Mouse (Mus musculus) thymus, adult 2 months (tissue): ENCODE results near the gene Nsl1. TPM values are rescaled to one million over a fixed set of nuclear protein-coding genes. Genes with fewer than 3 reads are reported as not detected.

Experiments
- DNase-seq: peaks from one replicate; pipeline ENCODE4 v3.0.0; 2021
- H3K27ac ChIP-seq: fragments of 200-500 bp; 2 replicates; pipeline ENCODE4 v1.5.1; 2012; ENCODE audit warnings: low read length, control low read depth; ENCODE audit not compliant: control insufficient read depth, insufficient read depth
- H3K27me3 ChIP-seq: fragments of 200-500 bp; 2 replicates; pipeline ENCODE4 v1.6.1; 2012; ENCODE audit warnings: mild to moderate bottlenecking, low read length, moderate library complexity, mixed read lengths; ENCODE audit not compliant: control insufficient read depth, insufficient read depth
- H3K36me3 ChIP-seq: fragments of 200-500 bp; 2 replicates; pipeline ENCODE4 v1.6.1; 2012; ENCODE audit warnings: mild to moderate bottlenecking, low read length, moderate library complexity; ENCODE audit not compliant: control insufficient read depth, insufficient read depth
- H3K4me1 ChIP-seq: fragments of 200-500 bp; replicated peaks from 2 replicates; pipeline ENCODE4 v1.6.1; 2012; ENCODE audit warnings: low read length; ENCODE audit not compliant: control insufficient read depth, insufficient read depth
- H3K4me3 ChIP-seq: fragments of 200-500 bp; 2 replicates; pipeline ENCODE4 v1.5.1; 2012; ENCODE audit warnings: mild to moderate bottlenecking, low read length, control low read depth, moderate library complexity; ENCODE audit not compliant: control insufficient read depth, insufficient read depth
- CTCF ChIP-seq: fragments of 200-500 bp; IDR thresholded peaks from 2 replicates; pipeline ENCODE4 v1.5.1; 2012; ENCODE audit warnings: mild to moderate bottlenecking, control low read depth, low read length, moderate library complexity, borderline replicate concordance; ENCODE audit not compliant: control insufficient read depth, poor library complexity, insufficient read depth; ENCODE audit errors: extremely low read depth
- POLR2A ChIP-seq: fragments of 200-500 bp; IDR thresholded peaks from 2 replicates; pipeline ENCODE4 v1.6.1; 2012; ENCODE audit warnings: mild to moderate bottlenecking, low read length, control low read depth, moderate library complexity; ENCODE audit not compliant: control insufficient read depth, poor library complexity, insufficient read depth; ENCODE audit errors: extremely low read depth
- WGBS: fragments of 180-500 bp; shearing (Covaris S2); methylation state at CpG from one replicate; pipeline ENCODE4 v1.1.7; 2018; 5-methylcytosine and 5-hydroxymethylcytosine counted together
- polyA plus RNA-seq: library from polyadenylated mRNA; depleted of rRNA; stranded (reverse); fragments of >200 nt; gene quantifications from 2 replicates; pipeline ENCODE4 v1.2.3, GENCODE M21; 2012

The Nsl1 gene
- polyA plus RNA-seq, 1 experiment = 8.1 TPM

- H3K36me3 ChIP-seq = no peaks in the 10 kb centered on the region
- 79% methylated on average over 8 of the region's 8 CpGs for WGBS
- H3K4me1 ChIP-seq = no peaks in the 10 kb centered on the region
- no peak overlapping the region for H3K27ac ChIP-seq
- H3K4me3 ChIP-seq = no peak overlapping the region
- no peaks in the 10 kb centered on the region for H3K27me3 ChIP-seq
- DNase-seq = no peak
- TF ChIP-seq POLR2A (no peak), CTCF (no peak)
Observed at GRCm38 (mm10) chr1:191054870-191055532, 7.8 kb upstream of the Nsl1 start.

GRCm38 (mm10) chr1:191055533-191055873 lies 7.3 kb upstream of the Nsl1 start:
- WGBS = 93% methylated on average over 2 of the region's 2 CpGs

GRCm38 (mm10) chr1:191057461-191057860 lies 5.4 kb upstream of the Nsl1 start:
- H3K36me3 ChIP-seq = no peaks in the 10 kb centered on the region
- no peak for DNase-seq
- TF ChIP-seq CTCF (no peak), POLR2A (no peak)
- H3K27ac ChIP-seq = no peak overlapping the region
- 86% methylated on average over 3 of the region's 3 CpGs for WGBS
- H3K4me3 ChIP-seq = no peak overlapping the region
- no peaks in the 10 kb centered on the region for H3K4me1 ChIP-seq
- no peaks in the 10 kb centered on the region for H3K27me3 ChIP-seq

More at GRCm38 (mm10) chr1:191055533-191055873, 7.3 kb upstream of the Nsl1 start:
- Histone ChIP-seq H3K27ac (no peak overlapping the region), H3K4me1 (no peaks in the 10 kb centered on the region), H3K27me3 (no peaks in the 10 kb centered on the region), H3K4me3 (no peak overlapping the region), H3K36me3 (no peaks in the 10 kb centered on the region)
- TF ChIP-seq POLR2A (no peak), CTCF (no peak)
- no peak for DNase-seq

DNA sequence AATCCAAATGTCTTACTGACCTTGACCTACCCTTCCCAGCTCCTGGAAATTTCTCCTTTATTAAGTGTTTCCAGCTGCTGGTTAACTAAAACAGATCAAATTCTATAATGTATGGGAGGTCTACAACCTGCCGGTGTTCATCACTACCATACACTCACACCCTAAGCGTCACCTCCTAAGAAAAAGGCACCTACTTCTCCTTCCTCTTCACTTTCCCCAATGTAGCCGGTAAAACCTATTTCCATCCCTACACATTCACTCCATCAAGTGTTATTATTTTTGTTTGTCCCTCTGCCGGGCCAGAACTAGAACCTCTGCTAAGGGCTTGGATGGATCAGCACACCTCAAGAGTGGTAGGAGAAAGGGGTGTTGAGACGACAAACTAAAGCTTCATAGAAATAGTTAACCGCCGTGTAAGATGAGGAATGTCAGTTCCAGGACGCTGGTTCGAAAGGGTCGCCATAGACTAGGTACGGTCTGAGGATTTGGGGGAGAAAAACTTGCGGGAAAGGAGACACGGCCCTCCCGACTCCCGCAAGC lies 501 bp upstream of the Nsl1 start:
- H3K4me1 ChIP-seq = 0 out of 2 replicates have a peak, but pooled peaks cover 2% of the 10 kb centered on the region
- H3K27ac ChIP-seq = no peak overlapping the region

GRCm38 (mm10) chr1:191063700-191064099 lies 888 bp downstream of the Nsl1 start:
- TF ChIP-seq POLR2A (no peak), CTCF (no peak)

More for the DNA sequence above, 501 bp upstream of the Nsl1 start:
- WGBS = 5% methylated on average over 15 of the region's 15 CpGs
- no peak for TF ChIP-seq POLR2A
- TF ChIP-seq CTCF = no peak
- peak overlapping the region; percentile 63 for H3K4me3 ChIP-seq
- DNase-seq = no peak
- no peaks in the 10 kb centered on the region for H3K36me3 ChIP-seq
- no peaks in the 10 kb centered on the region for H3K27me3 ChIP-seq

GRCm38 (mm10) chr1:191064535-191064934 lies 1.7 kb downstream of the Nsl1 start:
- no peaks in the 10 kb centered on the region for H3K27me3 ChIP-seq
- 98% methylated on average over 2 of the region's 2 CpGs for WGBS

More at GRCm38 (mm10) chr1:191063700-191064099, 888 bp downstream of the Nsl1 start:
- peaks cover under 1% of the 10 kb centered on the region; the same call in 1 of the 2 replicates for H3K36me3 ChIP-seq
- H3K4me3 ChIP-seq = peak overlapping the region; percentile 20; the same call in 1 of the 2 replicates
- H3K27me3 ChIP-seq = no peaks in the 10 kb centered on the region
- DNase-seq = no peak
- no peak overlapping the region for H3K27ac ChIP-seq
- 0 out of 2 replicates have a peak, but pooled peaks cover 2% of the 10 kb centered on the region for H3K4me1 ChIP-seq
- 66% methylated on average over 9 of the region's 9 CpGs for WGBS

DNA sequence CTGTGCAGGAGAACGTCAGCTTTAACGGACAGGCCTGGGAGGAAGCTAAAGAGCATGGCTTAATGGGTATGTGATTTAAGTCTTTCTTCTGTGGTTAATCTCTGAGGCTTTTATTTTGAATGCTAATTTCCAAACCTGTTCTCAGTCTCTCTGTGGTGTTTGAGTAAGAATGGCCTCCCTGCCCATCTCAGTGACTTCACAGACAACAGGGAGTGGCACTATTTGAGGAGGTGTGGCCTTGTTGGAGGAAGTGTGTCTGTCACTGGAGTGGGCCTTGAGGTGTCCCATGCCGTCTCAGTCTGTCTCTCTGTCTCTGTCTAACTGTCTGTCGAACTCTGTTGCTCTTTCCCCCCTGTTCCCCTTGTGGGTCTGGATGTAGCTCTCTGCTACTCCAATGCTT lies 2.4 kb downstream of the Nsl1 start:
- no peak for DNase-seq
- WGBS = 95% methylated on average over 4 of the region's 4 CpGs
- TF ChIP-seq POLR2A = no peak
- TF ChIP-seq CTCF = no peak
- Histone ChIP-seq H3K36me3 (peaks cover 9% of the 10 kb centered on the region; the same call in 1 of the 2 replicates), H3K27me3 (no peaks in the 10 kb centered on the region), H3K4me3 (no peak overlapping the region), H3K27ac (no peak overlapping the region), H3K4me1 (0 out of 2 replicates have a peak, but pooled peaks cover 2% of the 10 kb centered on the region)

More at GRCm38 (mm10) chr1:191064535-191064934, 1.7 kb downstream of the Nsl1 start:
- DNase-seq = no peak
- Histone ChIP-seq H3K4me1 (0 out of 2 replicates have a peak, but pooled peaks cover 2% of the 10 kb centered on the region), H3K27ac (no peak overlapping the region), H3K36me3 (peaks cover 5% of the 10 kb centered on the region; the same call in 1 of the 2 replicates), H3K4me3 (no peak overlapping the region)
- TF ChIP-seq POLR2A (no peak), CTCF (no peak)
